Comparison of ENCODE assay signal across 33 mouse cellular contexts in the genomic region with DNA sequence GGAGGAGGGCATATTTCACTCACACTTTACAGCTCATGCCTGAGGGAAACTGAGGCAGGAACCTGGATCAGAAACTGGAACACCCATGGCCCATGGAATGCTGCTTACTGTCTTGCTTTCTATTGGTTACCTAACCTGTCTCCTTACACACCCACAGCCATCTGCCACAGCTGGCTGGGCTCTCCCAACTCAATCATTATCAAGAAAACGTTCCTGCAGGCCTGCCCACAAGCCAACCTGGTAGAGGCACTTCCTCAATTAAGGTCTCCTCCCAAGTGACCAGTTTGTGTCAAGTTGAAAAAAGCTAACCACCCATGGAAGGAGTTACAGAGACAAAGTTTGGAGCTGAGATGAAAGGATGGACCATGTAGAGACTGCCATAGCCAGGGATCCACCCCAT. TPM values are rescaled to one million over a fixed set of nuclear protein-coding genes. Genes with fewer than 3 reads are reported as not detected.
"Had no signal": no experiment of that assay in that cellular context is flagged by ENCODE, and none has a peak within 500 bp of the region (broad histone marks: within the 10 kb centered on the region; RNA-seq: fewer than 3 reads in every experiment).

No protein-coding gene starts in this region.

- H3K27me3 ChIP-seq: heart, embryonic 12.5 days; hindbrain, embryonic 12.5 days; intestine, embryonic 15.5 days; liver, embryonic 12.5 days had no signal

- H3K27ac ChIP-seq: gastrocnemius, adult 2 months; heart, embryonic 10.5 days; hindbrain, embryonic 10.5 days; hindbrain, embryonic 12.5 days; hindbrain, embryonic 14.5 days; intestine, embryonic 15.5 days; layer of hippocampus, adult 2 months; limb, embryonic 13.5 days; limb, embryonic 15.5 days; liver, embryonic 12.5 days; liver, embryonic 14.5 days had no signal

- H3K9me3 ChIP-seq: heart, embryonic 10.5 days; heart, embryonic 12.5 days; hindbrain, embryonic 10.5 days; hindbrain, embryonic 12.5 days; intestine, embryonic 15.5 days; limb, embryonic 13.5 days; limb, embryonic 15.5 days; liver, embryonic 12.5 days had no signal

- H3K4me3 ChIP-seq: gastrocnemius, adult 2 months; heart, embryonic 10.5 days; heart, embryonic 12.5 days; hindbrain, embryonic 10.5 days; hindbrain, embryonic 12.5 days; intestine, embryonic 15.5 days; layer of hippocampus, adult 2 months; limb, embryonic 13.5 days; limb, embryonic 15.5 days; liver, embryonic 12.5 days had no signal

- DNase-seq: gastrocnemius, adult 2 months; gastrocnemius, postnatal 10 days; gastrocnemius, postnatal 25 days; heart, postnatal 10 days; heart, postnatal 4 days; kidney, adult 18-20 months; kidney, adult 8-10 months; kidney, postnatal 14 days; kidney, postnatal 36 days; layer of hippocampus, postnatal 36 days; left cerebral cortex, postnatal 4 days had no signal

- H3K9ac ChIP-seq: heart, embryonic 12.5 days; hindbrain, embryonic 12.5 days; hindbrain, embryonic 14.5 days; intestine, embryonic 15.5 days; limb, embryonic 13.5 days; limb, embryonic 15.5 days; liver, embryonic 12.5 days; liver, embryonic 14.5 days had no signal

- H3K4me2 ChIP-seq: heart, embryonic 12.5 days; hindbrain, embryonic 12.5 days; hindbrain, embryonic 14.5 days; intestine, embryonic 15.5 days; limb, embryonic 13.5 days; limb, embryonic 15.5 days; liver, embryonic 12.5 days had no signal

- ATAC-seq: hindbrain, embryonic 16.5 days; inflammation-experienced regulatory T-cells, adult 6 months; intestine, embryonic 15.5 days; intestine, postnatal 0 days; liver, embryonic 12.5 days had no signal

- H3K36me3 ChIP-seq: heart, embryonic 10.5 days; heart, embryonic 12.5 days; hindbrain, embryonic 10.5 days; hindbrain, embryonic 12.5 days; intestine, embryonic 15.5 days; limb, embryonic 13.5 days; limb, embryonic 15.5 days; liver, embryonic 12.5 days had no signal

RNA-seq across cellular contexts. Expression of a gene that starts 2.0 kb away (rescaled TPM):
- total RNA-seq: layer of hippocampus, postnatal 36 days; left cerebral cortex, adult 18-20 months; left cerebral cortex, postnatal 4 days had no signal
- polyA plus RNA-seq: inflammation-experienced regulatory T-cells, adult 6 months had no signal

RNA-seq across cellular contexts. Expression of a gene that starts 24.5 kb away (rescaled TPM):
- polyA plus RNA-seq: heart, embryonic 14.5 days; hindbrain, embryonic 10.5 days; hindbrain, embryonic 16.5 days had no signal

RNA-seq across cellular contexts. Expression of a gene that starts 35.2 kb away (rescaled TPM):
- total RNA-seq: granulocyte monocyte progenitor cell, adult 5-6 weeks; heart, postnatal 25 days; heart, postnatal 4 days; liver, adult 2 months had no signal
- polyA plus RNA-seq: heart, embryonic 10.5 days; heart, embryonic 12.5 days; heart, embryonic 14.5 days; hindbrain, embryonic 10.5 days; hindbrain, embryonic 12.5 days; hindbrain, embryonic 14.5 days; inflammation-experienced regulatory T-cells, adult 6 months; kidney, embryonic 14.5 days; kidney, embryonic 16.5 days; limb, embryonic 11.5 days; limb, embryonic 13.5 days; limb, embryonic 15.5 days; liver, adult 2 months; liver, embryonic 12.5 days had no signal
